Comparison of ENCODE assay signal across 19 mouse cellular contexts in genomic region chr9:61595170-61595967, GRCm38 (mm10).
DNase-seq lines count a peak whose midpoint lies in the region; ATAC-seq lines count a peak whose summit lies in the region.
"Had no signal": no experiment of that assay in that cellular context is flagged by ENCODE, and none has a peak within 500 bp of the region (broad histone marks: within the 10 kb centered on the region; RNA-seq: fewer than 3 reads in every experiment).

No protein-coding gene starts in this region.

- H3K27me3 ChIP-seq in intestine, embryonic 15.5 days (replicated peaks): no peaks in the 10 kb centered on the region
- H3K27me3 ChIP-seq: limb, embryonic 13.5 days; lung, embryonic 15.5 days had no signal

- no peaks in the 10 kb centered on the region for H3K9me3 ChIP-seq in intestine, embryonic 15.5 days
- H3K9me3 ChIP-seq: forebrain, embryonic 12.5 days; heart, embryonic 12.5 days; limb, embryonic 13.5 days; lung, embryonic 15.5 days; midbrain, embryonic 12.5 days; neural tube, embryonic 13.5 days had no signal

- H3K27ac ChIP-seq in intestine, embryonic 15.5 days: no peak overlapping the region
- H3K27ac ChIP-seq: forebrain, embryonic 12.5 days; gastrocnemius, adult 2 months; hindbrain, postnatal 0 days; limb, embryonic 13.5 days; lung, embryonic 15.5 days; midbrain, embryonic 12.5 days had no signal

- peak; percentile 20 for DNase-seq in kidney, adult 18-20 months
- DNase-seq in kidney, postnatal 4 days: no peak
- peak; percentile 71 for DNase-seq in adrenal gland, postnatal 10 days
- peak; percentile 46 for DNase-seq in cerebellum, adult 11-12 months
- no peak for DNase-seq in lung, postnatal 36 days
- DNase-seq in lung, postnatal 10 days: no peak
- no peak for DNase-seq in layer of hippocampus, postnatal 25 days (ENCODE audit: extremely low spot score in 1 of 2, low spot score in 1 of 2)
- DNase-seq: gastrocnemius, adult 2 months; layer of hippocampus, adult 9-11 months; right cerebral cortex, adult 18-20 months; thymus, postnatal 25 days had no signal

- peaks cover 15% of the 10 kb centered on the region; the same call in 1 of the 2 replicates for H3K4me1 ChIP-seq in intestine, embryonic 15.5 days (replicated peaks)

- no peak overlapping the region for H3K9ac ChIP-seq in intestine, embryonic 15.5 days
- H3K9ac ChIP-seq: forebrain, embryonic 12.5 days; heart, embryonic 12.5 days; limb, embryonic 13.5 days; lung, embryonic 15.5 days; midbrain, embryonic 12.5 days; neural tube, embryonic 13.5 days had no signal

- H3K4me3 ChIP-seq in intestine, embryonic 15.5 days (replicated peaks): no peak overlapping the region
- H3K4me3 ChIP-seq: forebrain, embryonic 12.5 days; gastrocnemius, adult 2 months; heart, embryonic 12.5 days; limb, embryonic 13.5 days; lung, embryonic 15.5 days; midbrain, embryonic 12.5 days; neural tube, embryonic 13.5 days had no signal

- H3K36me3 ChIP-seq in intestine, embryonic 15.5 days: no peaks in the 10 kb centered on the region
- H3K36me3 ChIP-seq: forebrain, embryonic 12.5 days; heart, embryonic 12.5 days; limb, embryonic 13.5 days; lung, embryonic 15.5 days; midbrain, embryonic 12.5 days; neural tube, embryonic 13.5 days had no signal

- no peak overlapping the region for H3K4me2 ChIP-seq in intestine, embryonic 15.5 days (replicated peaks)
- H3K4me2 ChIP-seq: forebrain, embryonic 12.5 days; heart, embryonic 12.5 days; limb, embryonic 13.5 days; lung, embryonic 15.5 days; midbrain, embryonic 12.5 days; neural tube, embryonic 13.5 days had no signal

- WGBS in intestine, embryonic 15.5 days: 72% methylated on average over 9 of the region's 9 CpGs

- peak; percentile 79; the same call in 1 of the 2 replicates for ATAC-seq in intestine, embryonic 15.5 days
- ATAC-seq: hindbrain, postnatal 0 days had no signal

Comparison
In these comparisons a context has a peak if more than half of its experiments do, and no peak if none do; other contexts are left out.
1. DNase-seq: peak in kidney, adult 18-20 months (single experiment), adrenal gland, postnatal 10 days (single experiment) and cerebellum, adult 11-12 months (single experiment); none in kidney, postnatal 4 days (0 of 2), lung, postnatal 36 days (single experiment), lung, postnatal 10 days (single experiment) and layer of hippocampus, postnatal 25 days (0 of 2).